In genomic region chr10:71009771-71010496, GRCm38 (mm10) we compare ENCODE assay signal across 15 mouse cellular contexts.
"Had no signal": no experiment of that assay in that cellular context is flagged by ENCODE, and none has a peak within 500 bp of the region (broad histone marks: within the 10 kb centered on the region; RNA-seq: fewer than 3 reads in every experiment).

No protein-coding gene starts in this region.

- H3K9me3 ChIP-seq: kidney, embryonic 15.5 days; liver, embryonic 15.5 days; midbrain, embryonic 13.5 days; stomach, embryonic 15.5 days had no signal

- H3K4me1 ChIP-seq: kidney, embryonic 15.5 days; liver, embryonic 15.5 days; megakaryocyte, embryonic 14.5 days; midbrain, embryonic 13.5 days; stomach, embryonic 15.5 days had no signal

- H3K4me2 ChIP-seq: kidney, embryonic 15.5 days; liver, embryonic 11.5 days; liver, embryonic 15.5 days; midbrain, embryonic 13.5 days; stomach, embryonic 15.5 days had no signal

- H3K27ac ChIP-seq: kidney, embryonic 15.5 days; left cerebral cortex, adult 2 months; liver, embryonic 15.5 days; macrophage; midbrain, embryonic 13.5 days; stomach, embryonic 15.5 days had no signal

- H3K27me3 ChIP-seq: kidney, embryonic 15.5 days; liver, embryonic 15.5 days; megakaryocyte, embryonic 14.5 days; midbrain, embryonic 13.5 days; stomach, embryonic 15.5 days had no signal

- H3K36me3 ChIP-seq: kidney, embryonic 15.5 days; liver, embryonic 15.5 days; midbrain, embryonic 13.5 days; stomach, embryonic 15.5 days had no signal

- DNase-seq: kidney, adult 18-20 months; kidney, postnatal 14 days; lung, adult 2 months; lung, postnatal 10 days; right cerebral cortex, postnatal 14 days; thymus, adult 2 months; thymus, postnatal 25 days had no signal

- ATAC-seq: midbrain, embryonic 13.5 days had no signal

- H3K9ac ChIP-seq: kidney, embryonic 15.5 days; liver, embryonic 15.5 days; midbrain, embryonic 13.5 days; stomach, embryonic 15.5 days had no signal

- H3K4me3 ChIP-seq: kidney, embryonic 15.5 days; left cerebral cortex, adult 2 months; liver, embryonic 15.5 days; megakaryocyte, embryonic 14.5 days; midbrain, embryonic 13.5 days; stomach, embryonic 15.5 days had no signal
